Mouse (Mus musculus): Measurements from ENCODE around the gene Ecel1. TPM values are rescaled to one million over a fixed set of nuclear protein-coding genes. Genes with fewer than 3 reads are reported as not detected.

The Ecel1 gene
- total and polyA plus RNA-seq, 2 experiments from 2014 or later, result 28.5 to 36.1 TPM

GRCm38 (mm10) chr1:87184751-87185139 is 28.4 kb upstream of the Ecel1 start:
- ATAC-seq, result peak; percentile 76
- H3K27me3 ChIP-seq (ENCODE audit: insufficient read depth, low read length), result peaks cover 21% of the 10 kb centered on the region
- H3K27ac ChIP-seq (ENCODE audit: low read depth, low read length), result no peak overlapping the region
- peak overlapping the region; percentile 9 for H3K4me3 ChIP-seq (ENCODE audit: low read depth, low read length)
- no peaks in the 10 kb centered on the region for H3K9me3 ChIP-seq (ENCODE audit: low read length)
- H3K9ac ChIP-seq, result 0 out of 2 replicates have a peak overlapping the region, but pooled peaks have one; percentile 22
- 8% methylated on average over 20 of the region's 20 CpGs for WGBS
- H3K4me2 ChIP-seq (ENCODE audit: low read depth), result peak overlapping the region; percentile 44
- TF ChIP-seq CTCF (IDR thresholded peaks at IDR 0.05; ENCODE audit: low read depth), result peak; percentile 79
- H3K4me1 ChIP-seq (ENCODE audit: insufficient read depth), result no peaks in the 10 kb centered on the region
- no peaks in the 10 kb centered on the region for H3K36me3 ChIP-seq (ENCODE audit: insufficient read depth)
- DNase-seq, result peak; percentile 88

DNA sequence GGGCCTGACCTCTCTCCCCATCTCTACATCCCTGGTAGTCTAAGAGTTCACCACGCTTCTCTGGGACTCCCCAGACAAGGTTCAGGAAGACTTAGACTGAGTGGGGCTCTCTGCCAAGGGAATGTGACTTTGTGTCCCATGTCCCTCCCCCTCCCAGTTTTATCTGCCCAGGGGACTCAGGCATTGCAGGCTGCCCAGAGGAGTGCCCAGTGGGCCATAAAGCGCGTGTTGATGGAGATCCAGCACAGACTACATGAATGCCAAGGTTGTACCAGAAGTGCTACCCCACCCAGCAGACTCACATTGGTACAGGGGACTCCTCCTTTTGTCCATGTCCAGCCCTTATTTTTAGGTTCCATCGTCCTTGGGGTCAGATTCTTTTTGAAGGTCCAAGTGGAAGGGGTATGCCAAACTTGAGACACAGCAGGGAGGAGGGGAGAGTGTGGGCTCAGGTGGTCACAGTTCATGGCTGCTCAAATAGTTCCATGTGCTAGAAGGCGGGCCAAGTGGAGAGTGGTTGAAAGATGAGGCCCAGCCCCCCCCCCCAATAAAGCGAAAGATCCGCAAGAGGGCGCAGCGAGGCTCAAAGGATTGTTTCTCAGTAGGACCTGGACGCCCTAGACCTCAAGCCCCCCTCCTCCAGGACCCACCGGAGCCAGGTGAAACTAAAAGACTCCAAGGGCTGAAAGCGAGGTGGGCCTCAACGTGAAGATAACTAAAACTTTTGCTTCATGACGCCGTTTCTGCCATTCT is 27.9 kb upstream of the Ecel1 start:
- no peaks in the 10 kb centered on the region for H3K4me1 ChIP-seq (ENCODE audit: insufficient read depth)
- DNase-seq (no peak), ATAC-seq (peak; percentile 7)
- WGBS, result 33% methylated on average over 15 of the region's 15 CpGs
- peaks cover 21% of the 10 kb centered on the region for H3K27me3 ChIP-seq (ENCODE audit: insufficient read depth, low read length)
- no peak overlapping the region for H3K9ac ChIP-seq
- H3K9me3 ChIP-seq (ENCODE audit: low read length), result no peaks in the 10 kb centered on the region
- no peak overlapping the region for H3K27ac ChIP-seq (ENCODE audit: low read depth, low read length)
- peak overlapping the region; percentile 44 for H3K4me2 ChIP-seq (ENCODE audit: low read depth)
- peak overlapping the region; percentile 9; the same call in 1 of the 2 replicates for H3K4me3 ChIP-seq (ENCODE audit: low read depth, low read length)
- H3K36me3 ChIP-seq (ENCODE audit: insufficient read depth), result no peaks in the 10 kb centered on the region
- no peak for TF ChIP-seq CTCF (IDR thresholded peaks at IDR 0.05; ENCODE audit: low read depth)

GRCm38 (mm10) chr1:87183013-87183412 is 26.7 kb upstream of the Ecel1 start, which contains the start of gene Prss56:
Gene Prss56, plus strand, starts transcription at chr1:87183313.
- Histone ChIP-seq H3K36me3 (ENCODE audit: insufficient read depth) (no peaks in the 10 kb centered on the region), H3K4me3 (ENCODE audit: low read depth, low read length) (no peak within 1 kb of the TSS), H3K4me2 (ENCODE audit: low read depth) (no peak within 1 kb of the TSS), H3K4me1 (ENCODE audit: insufficient read depth) (no peaks in the 10 kb centered on the region), H3K27me3 (ENCODE audit: insufficient read depth, low read length) (peaks cover 20% of the 10 kb centered on the region), H3K27ac (ENCODE audit: low read depth, low read length) (no peak within 1 kb of the TSS), H3K9me3 (ENCODE audit: low read length) (no peaks in the 10 kb centered on the region), H3K9ac (no peak within 1 kb of the TSS)
- ATAC-seq (no peak), DNase-seq (no peak)
- WGBS, result 42% methylated on average over 9 of the region's 9 CpGs
- TF ChIP-seq CTCF (IDR thresholded peaks at IDR 0.05; ENCODE audit: low read depth), result no peak

DNA sequence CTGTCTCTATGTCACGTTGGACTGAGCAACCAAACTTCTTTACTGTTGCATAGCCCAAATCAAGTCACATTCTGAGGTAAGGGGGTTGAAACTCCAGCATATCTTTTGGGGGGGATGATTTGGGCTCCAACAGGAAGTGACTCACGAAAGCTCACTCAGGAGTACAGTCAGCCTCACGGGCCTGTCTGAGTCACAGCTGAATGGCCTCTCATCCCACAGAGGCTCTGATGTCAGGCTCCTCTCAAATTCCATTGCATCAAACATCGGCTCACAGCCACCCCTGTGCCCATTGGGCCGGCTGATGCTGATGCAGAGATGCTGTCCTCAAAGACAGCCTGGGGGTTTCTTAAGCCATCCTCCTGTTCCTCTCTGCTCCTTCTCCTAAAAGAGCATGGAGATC is 24.6 kb upstream of the Ecel1 start:
- whole genome bisulfite sequencing, result 66% methylated on average over 5 of the region's 5 CpGs
- H3K9ac ChIP-seq, result no peak overlapping the region
- no peak overlapping the region for H3K27ac ChIP-seq (ENCODE audit: low read depth, low read length)
- DNase-seq (no peak), ATAC-seq (no peak)
- peaks cover 12% of the 10 kb centered on the region for H3K27me3 ChIP-seq (ENCODE audit: insufficient read depth, low read length)
- no peaks in the 10 kb centered on the region for H3K9me3 ChIP-seq (ENCODE audit: low read length)
- TF ChIP-seq CTCF (IDR thresholded peaks at IDR 0.05; ENCODE audit: low read depth), result no peak
- no peaks in the 10 kb centered on the region for H3K36me3 ChIP-seq (ENCODE audit: insufficient read depth)
- no peak overlapping the region for H3K4me3 ChIP-seq (ENCODE audit: low read depth, low read length)
- H3K4me1 ChIP-seq (ENCODE audit: insufficient read depth), result 0 out of 2 replicates have a peak, but pooled peaks cover 3% of the 10 kb centered on the region
- H3K4me2 ChIP-seq (ENCODE audit: low read depth), result no peak overlapping the region

GRCm38 (mm10) chr1:87175852-87176292 is 19.6 kb upstream of the Ecel1 start:
- Histone ChIP-seq H3K36me3 (ENCODE audit: insufficient read depth) (no peaks in the 10 kb centered on the region), H3K9me3 (ENCODE audit: low read length) (no peaks in the 10 kb centered on the region), H3K27ac (ENCODE audit: low read depth, low read length) (no peak overlapping the region), H3K4me1 (ENCODE audit: insufficient read depth) (0 out of 2 replicates have a peak, but pooled peaks cover 6% of the 10 kb centered on the region), H3K4me2 (ENCODE audit: low read depth) (no peak overlapping the region), H3K9ac (no peak overlapping the region), H3K27me3 (ENCODE audit: insufficient read depth, low read length) (no peaks in the 10 kb centered on the region), H3K4me3 (ENCODE audit: low read depth, low read length) (no peak overlapping the region)
- TF ChIP-seq CTCF (IDR thresholded peaks at IDR 0.05; ENCODE audit: low read depth), result peak; percentile 68
- peak; percentile 83 for DNase-seq
- peak; percentile 89 for ATAC-seq
- WGBS, result 4% methylated on average over 11 of the region's 11 CpGs

- no peak overlapping the region for H3K4me3 ChIP-seq (ENCODE audit: low read depth, low read length)
These were observed 18.0 kb upstream of the Ecel1 start for GRCm38 (mm10) chr1:87174006-87174955.

More at GRCm38 (mm10) chr1:87174006-87174955, 18.0 kb upstream of the Ecel1 start:
- DNase-seq (peak; percentile 74), ATAC-seq (peak; percentile 47)
- Histone ChIP-seq H3K4me1 (ENCODE audit: insufficient read depth) (peaks cover 6% of the 10 kb centered on the region; the same call in 1 of the 2 replicates), H3K27ac (ENCODE audit: low read depth, low read length) (no peak overlapping the region), H3K36me3 (ENCODE audit: insufficient read depth) (no peaks in the 10 kb centered on the region), H3K27me3 (ENCODE audit: insufficient read depth, low read length) (no peaks in the 10 kb centered on the region), H3K4me2 (ENCODE audit: low read depth) (no peak overlapping the region), H3K9me3 (ENCODE audit: low read length) (no peaks in the 10 kb centered on the region), H3K9ac (no peak overlapping the region)
- WGBS, result 24% methylated on average over 28 of the region's 28 CpGs
- TF ChIP-seq CTCF (IDR thresholded peaks at IDR 0.05; ENCODE audit: low read depth), result peak; percentile 73
